Mouse (Mus musculus) cerebellum, adult 2 months (tissue): ENCODE measurements around the gene Gad1.

ENCODE experiments used
- CTCF ChIP-seq: fragments of 200-500 bp; IDR thresholded peaks from 2 replicates; pipeline ENCODE4 v1.5.1; 2011; ENCODE audit warnings: low read depth, mild to moderate bottlenecking, control low read depth, low read length, moderate library complexity, borderline replicate concordance; ENCODE audit not compliant: insufficient read depth
- POLR2A ChIP-seq: fragments of 200-500 bp; IDR thresholded peaks from 2 replicates; pipeline ENCODE4 v1.6.1; 2011; ENCODE audit warnings: low read length, control low read depth, borderline replicate concordance; ENCODE audit not compliant: insufficient read depth

- no peak for TF ChIP-seq CTCF
- TF ChIP-seq POLR2A, result no peak
These were observed 11.1 kb downstream of the Gad1 start for GRCm38 (mm10) chr2:70563721-70564645.
